Mouse (Mus musculus) heart, postnatal 0 days (tissue): ENCODE measurements at regions not wholly inside any gene's neighbourhood (a gene's known extent, or its start where the extent isn't known, plus 50 kb on each side); places are given as distances from the start of the nearest gene placed in this dataset.

ENCODE experiments used
- ATAC-seq: fragments of 200-750 bp; cut with Nextera tagmentation; 2 replicates; pipeline ENCODE4 v1.8.0; 2017; ENCODE audit warnings: low read depth, moderate number of reproducible peaks, moderate library complexity; ENCODE audit not compliant: insufficient read depth
- DNase-seq: peaks from one replicate; pipeline ENCODE4 v3.0.0-alpha.2; 2016; ENCODE audit warnings: low spot score
- H3K27ac ChIP-seq: fragments of 300-500 bp; sonication (generic); 2 replicates; pipeline ENCODE4 v1.5.1; 2014; ENCODE audit warnings: low read depth, mild to moderate bottlenecking
- H3K27me3 ChIP-seq: fragments of 300-500 bp; sonication (generic); 2 replicates; pipeline ENCODE4 v1.6.1; 2014; ENCODE audit warnings: low read length, mixed read lengths; ENCODE audit not compliant: control insufficient read depth, insufficient read depth
- H3K36me3 ChIP-seq: fragments of 300-500 bp; sonication (generic); replicated peaks from 2 replicates; pipeline ENCODE4 v1.6.1; 2014; ENCODE audit warnings: low read length, mixed read lengths; ENCODE audit not compliant: control insufficient read depth, insufficient read depth
- H3K4me1 ChIP-seq: fragments of 300-500 bp; sonication (generic); 2 replicates; pipeline ENCODE4 v1.6.1; 2014; ENCODE audit warnings: antibody characterized with exemption; ENCODE audit not compliant: control insufficient read depth, insufficient read depth
- H3K4me2 ChIP-seq: fragments of 300-500 bp; sonication (generic); 2 replicates; pipeline ENCODE4 v1.6.1; 2014; ENCODE audit warnings: low read depth, mild to moderate bottlenecking, low read length, moderate library complexity
- H3K4me3 ChIP-seq: fragments of 300-500 bp; sonication (generic); 2 replicates; pipeline ENCODE4 v1.5.1; 2014; ENCODE audit warnings: low read depth, low read length
- H3K9ac ChIP-seq: fragments of 300-500 bp; sonication (generic); replicated peaks from 2 replicates; pipeline ENCODE4 v1.6.1; 2014; ENCODE audit warnings: low read depth, low read length, mixed read lengths
- H3K9me3 ChIP-seq: fragments of 300-500 bp; sonication (generic); replicated peaks from 2 replicates; pipeline ENCODE4 v1.6.1; 2016; ENCODE audit warnings: low read length; ENCODE audit not compliant: control insufficient read depth
- CTCF ChIP-seq: IDR thresholded peaks from 2 replicates; pipeline ENCODE4 v1.5.1; 2016; ENCODE audit warnings: antibody characterized with exemption, control low read depth, low read depth
- EP300 ChIP-seq: IDR thresholded peaks from 2 replicates; pipeline ENCODE4 v1.6.1; 2016; ENCODE audit warnings: antibody characterized with exemption, low read depth
- WGBS: fragments of 180-500 bp; shearing (Covaris S2); extraction: QIAGEN DNeasy Blood & Tissue Kit; methylation state at CpG from one replicate; pipeline ENCODE4 v1.1.7; 2014; 5-methylcytosine and 5-hydroxymethylcytosine counted together

GRCm38 (mm10) chr2:48315306-48315705, 498.6 kb upstream of the Acvr2a start:
- ATAC-seq (no peak), DNase-seq (no peak)
- H3K4me3 ChIP-seq, result no peak overlapping the region
- H3K4me1 ChIP-seq, result peaks cover 4% of the 10 kb centered on the region; the same call in 1 of the 2 replicates
- no peak for TF ChIP-seq CTCF
- no peak overlapping the region for H3K27ac ChIP-seq
- H3K27me3 ChIP-seq, result no peaks in the 10 kb centered on the region
- no peaks in the 10 kb centered on the region for H3K36me3 ChIP-seq
- H3K9me3 ChIP-seq, result no peaks in the 10 kb centered on the region
- H3K4me2 ChIP-seq, result no peak overlapping the region
- H3K9ac ChIP-seq, result no peak overlapping the region
- 88% methylated on average over 3 of the region's 3 CpGs for WGBS

GRCm38 (mm10) chr2:48316180-48316889, 497.6 kb upstream of the Acvr2a start:
- Histone ChIP-seq H3K9me3 (no peaks in the 10 kb centered on the region), H3K27me3 (no peaks in the 10 kb centered on the region), H3K36me3 (no peaks in the 10 kb centered on the region), H3K4me3 (no peak overlapping the region), H3K4me2 (no peak overlapping the region), H3K27ac (no peak overlapping the region), H3K9ac (no peak overlapping the region), H3K4me1 (peaks cover 4% of the 10 kb centered on the region; the same call in 1 of the 2 replicates)
- TF ChIP-seq CTCF (no peak), EP300 (no peak)
- ATAC-seq (no peak), DNase-seq (no peak)
- 88% methylated on average over 8 of the region's 8 CpGs for WGBS

- H3K27me3 ChIP-seq, result no peaks in the 10 kb centered on the region
- no peaks in the 10 kb centered on the region for H3K9me3 ChIP-seq
- TF ChIP-seq EP300 (no peak), CTCF (no peak)
- no peak overlapping the region for H3K4me2 ChIP-seq
- H3K4me3 ChIP-seq, result no peak overlapping the region
- WGBS, result 53% methylated on average over 7 of the region's 7 CpGs
- no peak overlapping the region for H3K27ac ChIP-seq
- DNase-seq, result no peak
- peaks cover 4% of the 10 kb centered on the region; the same call in 1 of the 2 replicates for H3K4me1 ChIP-seq
- no peak for ATAC-seq
- no peaks in the 10 kb centered on the region for H3K36me3 ChIP-seq
- no peak overlapping the region for H3K9ac ChIP-seq
These were observed 496.1 kb upstream of the Acvr2a start for GRCm38 (mm10) chr2:48317821-48318220.

- H3K4me2 ChIP-seq, result no peak overlapping the region
- ATAC-seq (no peak), DNase-seq (no peak)
- H3K36me3 ChIP-seq, result no peaks in the 10 kb centered on the region
- no peak for TF ChIP-seq EP300
- H3K9ac ChIP-seq, result no peak overlapping the region
- no peak overlapping the region for H3K27ac ChIP-seq
- H3K4me3 ChIP-seq, result no peak overlapping the region
- H3K4me1 ChIP-seq, result peaks cover 4% of the 10 kb centered on the region; the same call in 1 of the 2 replicates
- 60% methylated on average over 8 of the region's 8 CpGs for WGBS
- H3K27me3 ChIP-seq, result no peaks in the 10 kb centered on the region
- H3K9me3 ChIP-seq, result no peaks in the 10 kb centered on the region
These were observed 495.4 kb upstream of the Acvr2a start for GRCm38 (mm10) chr2:48318384-48319030.

GRCm38 (mm10) chr2:48321471-48321870, 492.4 kb upstream of the Acvr2a start:
- TF ChIP-seq CTCF, result no peak
- no peak for TF ChIP-seq EP300
- 84% methylated on average over 4 of the region's 4 CpGs for WGBS

More at GRCm38 (mm10) chr2:48321471-48321870, 492.4 kb upstream of the Acvr2a start:
- peaks cover 4% of the 10 kb centered on the region; the same call in 1 of the 2 replicates for H3K4me1 ChIP-seq
- H3K9me3 ChIP-seq, result no peaks in the 10 kb centered on the region
- no peaks in the 10 kb centered on the region for H3K36me3 ChIP-seq
- no peaks in the 10 kb centered on the region for H3K27me3 ChIP-seq
- no peak overlapping the region for H3K4me2 ChIP-seq
- no peak for DNase-seq
- no peak overlapping the region for H3K4me3 ChIP-seq
- no peak overlapping the region for H3K27ac ChIP-seq
- no peak for ATAC-seq
- no peak overlapping the region for H3K9ac ChIP-seq
